Comparison of ENCODE assay signal across 22 mouse cellular contexts in the genomic region with DNA sequence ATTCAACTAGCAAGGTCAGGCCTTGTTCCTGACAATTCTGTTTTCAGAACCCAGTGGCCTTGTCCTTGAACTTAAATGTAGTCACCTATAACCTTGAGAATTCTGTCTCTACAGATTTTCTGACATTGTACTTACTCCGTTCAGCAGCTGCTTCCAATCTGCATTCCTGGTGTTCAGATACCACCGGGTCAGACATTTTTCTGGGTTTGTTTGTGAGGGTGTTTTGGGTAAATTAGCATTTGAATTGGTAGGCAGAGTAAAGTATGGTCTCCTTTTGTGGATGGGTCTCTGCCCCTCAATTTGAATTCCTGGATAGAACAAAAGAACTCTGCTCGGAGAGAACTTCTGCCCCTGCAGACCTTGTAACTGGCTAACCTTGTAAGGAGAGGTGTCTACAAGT. TPM values are rescaled to one million over a fixed set of nuclear protein-coding genes. Genes with fewer than 3 reads are reported as not detected.
"Had no signal": no experiment of that assay in that cellular context is flagged by ENCODE, and none has a peak within 500 bp of the region (broad histone marks: within the 10 kb centered on the region; RNA-seq: fewer than 3 reads in every experiment).

No protein-coding gene starts in this region.

- H3K27me3 ChIP-seq: limb, embryonic 15.5 days; liver, embryonic 12.5 days; midbrain, embryonic 15.5 days; neural tube, embryonic 13.5 days; stomach, embryonic 15.5 days had no signal

- H3K9ac ChIP-seq: limb, embryonic 15.5 days; liver, embryonic 12.5 days; lung, embryonic 14.5 days; midbrain, embryonic 15.5 days; neural tube, embryonic 13.5 days; stomach, embryonic 15.5 days had no signal

- H3K4me3 ChIP-seq: left cerebral cortex, adult 2 months; limb, embryonic 15.5 days; liver, embryonic 12.5 days; midbrain, embryonic 15.5 days; neural tube, embryonic 13.5 days; stomach, embryonic 15.5 days had no signal

- ATAC-seq: liver, embryonic 12.5 days; midbrain, embryonic 15.5 days had no signal

- DNase-seq: kidney, postnatal 25 days; lung, embryonic 14.5 days; lung, postnatal 10 days; lung, postnatal 4 days; right cerebral cortex, postnatal 14 days; thymus, adult 2 months; thymus, postnatal 25 days had no signal

- H3K36me3 ChIP-seq: limb, embryonic 15.5 days; liver, embryonic 12.5 days; midbrain, embryonic 15.5 days; neural tube, embryonic 13.5 days; stomach, embryonic 15.5 days had no signal

- H3K9me3 ChIP-seq: limb, embryonic 15.5 days; liver, embryonic 12.5 days; midbrain, embryonic 15.5 days; neural tube, embryonic 13.5 days; stomach, embryonic 15.5 days had no signal

- H3K27ac ChIP-seq: left cerebral cortex, adult 2 months; limb, embryonic 15.5 days; liver, embryonic 12.5 days; midbrain, embryonic 15.5 days; neural tube, embryonic 13.5 days; stomach, embryonic 15.5 days had no signal

- H3K4me1 ChIP-seq: limb, embryonic 15.5 days; liver, embryonic 12.5 days; midbrain, embryonic 15.5 days; neural tube, embryonic 13.5 days; stomach, embryonic 15.5 days had no signal

- H3K4me2 ChIP-seq: limb, embryonic 15.5 days; liver, embryonic 12.5 days; lung, embryonic 14.5 days; midbrain, embryonic 11.5 days; midbrain, embryonic 15.5 days; neural tube, embryonic 13.5 days; stomach, embryonic 15.5 days had no signal

RNA-seq across cellular contexts. Expression of gene Rbmxl2, which starts 27.6 kb away (rescaled TPM):
- total RNA-seq: layer of hippocampus, postnatal 25 days; left cerebral cortex, adult 2 months; left cerebral cortex, postnatal 25 days; megakaryocyte, adult 5-6 weeks; monocyte, adult 5-6 weeks had no signal
- polyA plus RNA-seq: kidney, embryonic 16.5 days; limb, embryonic 11.5 days; limb, embryonic 15.5 days; liver, embryonic 12.5 days; liver, embryonic 16.5 days; lung, embryonic 14.5 days; midbrain, embryonic 15.5 days; neural tube, embryonic 13.5 days; spleen, adult 2 months; stomach, embryonic 15.5 days had no signal
